Mouse (Mus musculus): ENCODE results near the gene Snx33. TPM values are rescaled to one million over a fixed set of nuclear protein-coding genes. Genes with fewer than 3 reads are reported as not detected.

The Snx33 gene
- polyA plus RNA-seq (2014; fragmentation: Nextera tagmentation; extraction: Ambion mirVana), result 4.3 and 6.5 TPM in 2 replicates

GRCm38 (mm10) chr9:56928041-56928811 lies at the start of gene Snx33:
Gene Snx33, minus strand, starts transcription at chr9:56928371.
- ATAC-seq (ENCODE audit: insufficient read depth, low FRiP score, low TSS enrichment) (peak; percentile 87), DNase-seq (ENCODE audit: low spot score) (peak; percentile 92)
- no peaks in the 10 kb centered on the region for H3K9me3 ChIP-seq (ENCODE audit: control insufficient read depth, low read length)
- peak within 1 kb of the TSS; percentile 44 for H3K4me3 ChIP-seq (ENCODE audit: low read depth, low read length)
- peak within 1 kb of the TSS; percentile 82 for H3K4me2 ChIP-seq (ENCODE audit: low read depth)
- peaks cover 31% of the 10 kb centered on the region for H3K4me1 ChIP-seq (ENCODE audit: control insufficient read depth, insufficient read depth, low read length)
- H3K36me3 ChIP-seq (ENCODE audit: control insufficient read depth, insufficient read depth, low read length), result no peaks in the 10 kb centered on the region
- peak within 1 kb of the TSS; percentile 65 for H3K27ac ChIP-seq (ENCODE audit: low read depth, low read length)
- peak within 1 kb of the TSS; percentile 62 for H3K9ac ChIP-seq (ENCODE audit: low read length)
- no peaks in the 10 kb centered on the region for H3K27me3 ChIP-seq (ENCODE audit: control insufficient read depth, insufficient read depth, low read length)
- under 1% methylated on average over 49 of the region's 50 CpGs for WGBS

- Histone ChIP-seq H3K9ac (ENCODE audit: low read length) (no peak overlapping the region), H3K27ac (ENCODE audit: low read depth, low read length) (no peak overlapping the region), H3K4me3 (ENCODE audit: low read depth, low read length) (no peak overlapping the region), H3K4me2 (ENCODE audit: low read depth) (no peak overlapping the region), H3K36me3 (ENCODE audit: control insufficient read depth, insufficient read depth, low read length) (no peaks in the 10 kb centered on the region; the same call in none of the 2 replicates), H3K4me1 (ENCODE audit: control insufficient read depth, insufficient read depth, low read length) (no peaks in the 10 kb centered on the region), H3K9me3 (ENCODE audit: control insufficient read depth, low read length) (no peaks in the 10 kb centered on the region), H3K27me3 (ENCODE audit: control insufficient read depth, insufficient read depth, low read length) (no peaks in the 10 kb centered on the region)
- 84% methylated on average over 3 of the region's 3 CpGs for WGBS
- no peak for DNase-seq (ENCODE audit: low spot score)
- no peak for ATAC-seq (ENCODE audit: insufficient read depth, low FRiP score, low TSS enrichment)
These were observed 47.0 kb upstream of the Snx33 start for GRCm38 (mm10) chr9:56975199-56975598.

- DNase-seq (ENCODE audit: low spot score) (no peak), ATAC-seq (ENCODE audit: insufficient read depth, low FRiP score, low TSS enrichment) (no peak)
- 84% methylated on average over 8 of the region's 8 CpGs for WGBS
- Histone ChIP-seq H3K27me3 (ENCODE audit: control insufficient read depth, insufficient read depth, low read length) (no peaks in the 10 kb centered on the region), H3K27ac (ENCODE audit: low read depth, low read length) (no peak overlapping the region), H3K9ac (ENCODE audit: low read length) (no peak overlapping the region), H3K36me3 (ENCODE audit: control insufficient read depth, insufficient read depth, low read length) (no peaks in the 10 kb centered on the region; the same call in 1 of the 2 replicates), H3K4me2 (ENCODE audit: low read depth) (no peak overlapping the region), H3K9me3 (ENCODE audit: control insufficient read depth, low read length) (no peaks in the 10 kb centered on the region), H3K4me1 (ENCODE audit: control insufficient read depth, insufficient read depth, low read length) (no peaks in the 10 kb centered on the region), H3K4me3 (ENCODE audit: low read depth, low read length) (no peak overlapping the region)
These were observed 45.9 kb upstream of the Snx33 start for GRCm38 (mm10) chr9:56973960-56974524.

GRCm38 (mm10) chr9:56970158-56970557 lies 42.0 kb upstream of the Snx33 start:
- 78% methylated on average over 2 of the region's 2 CpGs for WGBS
- no peaks in the 10 kb centered on the region for H3K4me1 ChIP-seq (ENCODE audit: control insufficient read depth, insufficient read depth, low read length)
- H3K27ac ChIP-seq (ENCODE audit: low read depth, low read length), result no peak overlapping the region
- ATAC-seq (ENCODE audit: insufficient read depth, low FRiP score, low TSS enrichment) (no peak), DNase-seq (ENCODE audit: low spot score) (no peak)
- no peaks in the 10 kb centered on the region for H3K9me3 ChIP-seq (ENCODE audit: control insufficient read depth, low read length)
- no peaks in the 10 kb centered on the region for H3K27me3 ChIP-seq (ENCODE audit: control insufficient read depth, insufficient read depth, low read length)
- H3K9ac ChIP-seq (ENCODE audit: low read length), result no peak overlapping the region
- H3K4me3 ChIP-seq (ENCODE audit: low read depth, low read length), result no peak overlapping the region
- H3K36me3 ChIP-seq (ENCODE audit: control insufficient read depth, insufficient read depth, low read length), result no peaks in the 10 kb centered on the region; the same call in 1 of the 2 replicates
- no peak overlapping the region for H3K4me2 ChIP-seq (ENCODE audit: low read depth)

- H3K9ac ChIP-seq (ENCODE audit: low read length), result no peak overlapping the region
- H3K4me1 ChIP-seq (ENCODE audit: control insufficient read depth, insufficient read depth, low read length), result no peaks in the 10 kb centered on the region
- H3K4me2 ChIP-seq (ENCODE audit: low read depth), result no peak overlapping the region
- no peak overlapping the region for H3K27ac ChIP-seq (ENCODE audit: low read depth, low read length)
- no peaks in the 10 kb centered on the region for H3K9me3 ChIP-seq (ENCODE audit: control insufficient read depth, low read length)
- ATAC-seq (ENCODE audit: insufficient read depth, low FRiP score, low TSS enrichment) (no peak), DNase-seq (ENCODE audit: low spot score) (no peak)
- peaks cover 3% of the 10 kb centered on the region; the same call in 1 of the 2 replicates for H3K36me3 ChIP-seq (ENCODE audit: control insufficient read depth, insufficient read depth, low read length)
- WGBS, result 91% methylated on average over 3 of the region's 3 CpGs
- no peak overlapping the region for H3K4me3 ChIP-seq (ENCODE audit: low read depth, low read length)
- no peaks in the 10 kb centered on the region for H3K27me3 ChIP-seq (ENCODE audit: control insufficient read depth, insufficient read depth, low read length)
These were observed 33.4 kb upstream of the Snx33 start for GRCm38 (mm10) chr9:56961591-56961990.

- DNase-seq (ENCODE audit: low spot score) (no peak), ATAC-seq (ENCODE audit: insufficient read depth, low FRiP score, low TSS enrichment) (no peak)
- WGBS, result 90% methylated on average over 2 of the region's 2 CpGs
- H3K36me3 ChIP-seq (ENCODE audit: control insufficient read depth, insufficient read depth, low read length), result peaks cover 3% of the 10 kb centered on the region; the same call in 1 of the 2 replicates
- no peaks in the 10 kb centered on the region for H3K27me3 ChIP-seq (ENCODE audit: control insufficient read depth, insufficient read depth, low read length)
- H3K4me3 ChIP-seq (ENCODE audit: low read depth, low read length), result no peak overlapping the region
- no peak overlapping the region for H3K27ac ChIP-seq (ENCODE audit: low read depth, low read length)
- H3K9me3 ChIP-seq (ENCODE audit: control insufficient read depth, low read length), result no peaks in the 10 kb centered on the region
- H3K9ac ChIP-seq (ENCODE audit: low read length), result no peak overlapping the region
- H3K4me1 ChIP-seq (ENCODE audit: control insufficient read depth, insufficient read depth, low read length), result no peaks in the 10 kb centered on the region
- no peak overlapping the region for H3K4me2 ChIP-seq (ENCODE audit: low read depth)
These were observed 30.5 kb upstream of the Snx33 start for GRCm38 (mm10) chr9:56958689-56959088.

- 78% methylated on average over 7 of the region's 7 CpGs for WGBS
- peaks cover 3% of the 10 kb centered on the region; the same call in 1 of the 2 replicates for H3K36me3 ChIP-seq (ENCODE audit: control insufficient read depth, insufficient read depth, low read length)
- no peaks in the 10 kb centered on the region for H3K4me1 ChIP-seq (ENCODE audit: control insufficient read depth, insufficient read depth, low read length)
- no peak overlapping the region for H3K27ac ChIP-seq (ENCODE audit: low read depth, low read length)
- no peak overlapping the region for H3K4me3 ChIP-seq (ENCODE audit: low read depth, low read length)
- H3K9ac ChIP-seq (ENCODE audit: low read length), result no peak overlapping the region
- ATAC-seq (ENCODE audit: insufficient read depth, low FRiP score, low TSS enrichment), result no peak
- H3K9me3 ChIP-seq (ENCODE audit: control insufficient read depth, low read length), result no peaks in the 10 kb centered on the region
- no peak for DNase-seq (ENCODE audit: low spot score)
- H3K27me3 ChIP-seq (ENCODE audit: control insufficient read depth, insufficient read depth, low read length), result no peaks in the 10 kb centered on the region
- H3K4me2 ChIP-seq (ENCODE audit: low read depth), result no peak overlapping the region
These were observed 28.9 kb upstream of the Snx33 start for GRCm38 (mm10) chr9:56956966-56957675.

- DNase-seq (ENCODE audit: low spot score) (no peak), ATAC-seq (ENCODE audit: insufficient read depth, low FRiP score, low TSS enrichment) (no peak)
- Histone ChIP-seq H3K27me3 (ENCODE audit: control insufficient read depth, insufficient read depth, low read length) (no peaks in the 10 kb centered on the region), H3K36me3 (ENCODE audit: control insufficient read depth, insufficient read depth, low read length) (no peaks in the 10 kb centered on the region), H3K9ac (ENCODE audit: low read length) (no peak overlapping the region), H3K9me3 (ENCODE audit: control insufficient read depth, low read length) (no peaks in the 10 kb centered on the region), H3K4me1 (ENCODE audit: control insufficient read depth, insufficient read depth, low read length) (0 out of 2 replicates have a peak, but pooled peaks cover 3% of the 10 kb centered on the region), H3K4me3 (ENCODE audit: low read depth, low read length) (no peak overlapping the region), H3K4me2 (ENCODE audit: low read depth) (no peak overlapping the region), H3K27ac (ENCODE audit: low read depth, low read length) (no peak overlapping the region)
- WGBS, result 90% methylated on average over 1 of the region's 1 CpGs
These were observed 25.4 kb upstream of the Snx33 start for GRCm38 (mm10) chr9:56953562-56953961.

Measured in neural tube, embryonic 11.5 days (tissue).